Mouse (Mus musculus): Measurements from ENCODE around the gene Suclg2. TPM values are rescaled to one million over a fixed set of nuclear protein-coding genes. Genes with fewer than 3 reads are reported as not detected.

Suclg2 gene
- total RNA-seq, 2 experiments from 2014 or later, result 13.2 to 14.0 TPM

DNA sequence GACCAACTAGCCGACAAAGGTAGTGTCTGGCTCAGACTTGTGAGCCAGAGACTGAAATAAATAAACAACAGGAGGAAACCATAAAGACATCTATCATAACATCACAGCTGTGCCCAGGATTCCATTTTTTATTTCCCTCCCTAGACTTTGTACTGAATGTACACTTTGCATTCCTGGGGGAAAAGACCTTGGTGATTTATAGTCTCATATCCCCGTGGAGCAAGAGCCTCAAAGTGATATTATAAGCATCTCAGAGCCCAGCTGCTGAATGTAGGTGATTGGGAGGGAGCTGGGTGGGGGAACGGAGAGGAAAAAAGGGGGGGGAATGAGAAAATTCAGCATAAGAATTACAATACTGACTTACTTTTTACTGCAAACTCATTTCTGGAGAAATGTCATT, 259.2 kb downstream of the Suclg2 start:
- DNase-seq, result no peak

DNA sequence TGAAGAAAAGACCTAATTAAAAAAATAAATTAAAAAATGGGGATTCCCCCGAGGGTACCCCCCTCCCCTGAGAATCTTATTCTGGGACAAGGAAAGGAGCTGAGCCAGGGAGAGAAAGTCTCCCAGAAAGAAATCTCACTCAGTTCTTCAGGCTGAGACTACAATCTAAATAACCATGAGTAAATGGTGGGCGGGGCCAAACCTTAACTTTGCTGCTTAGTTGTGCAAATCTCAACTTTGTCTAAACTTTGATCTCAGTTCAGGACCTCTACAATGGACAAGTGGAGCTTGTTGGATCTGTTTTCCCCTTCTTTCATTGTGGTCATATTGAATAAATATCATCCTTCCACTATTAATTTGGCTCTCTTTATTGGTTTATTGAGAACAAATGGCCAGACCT, 272.4 kb downstream of the Suclg2 start:
- DNase-seq, result no peak

DNA sequence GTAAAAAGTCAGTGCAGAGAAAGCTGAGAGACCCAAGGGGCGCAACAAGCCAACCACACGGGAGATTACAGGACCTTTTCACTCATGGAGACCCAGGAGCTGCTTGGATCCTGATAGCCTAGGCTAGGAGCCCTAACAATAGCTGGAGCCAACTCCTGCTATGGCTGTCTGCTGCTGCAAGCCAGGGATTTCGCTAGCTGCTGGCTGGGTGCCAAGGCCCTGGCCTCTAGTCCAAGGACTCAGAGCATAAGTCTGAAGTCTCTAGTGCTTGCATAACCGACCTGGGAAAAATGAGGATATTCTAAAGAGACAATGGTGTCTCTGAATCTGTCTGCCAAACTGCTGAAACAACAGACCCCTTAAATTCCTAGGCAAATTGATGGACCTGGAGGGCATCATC, 273.6 kb downstream of the Suclg2 start:
- no peak for DNase-seq
